18 mouse cellular contexts compared by ENCODE assay signal in genomic region chr19:50060448-50060847, GRCm38 (mm10).
"Had no signal": no experiment of that assay in that cellular context is flagged by ENCODE, and none has a peak within 500 bp of the region (broad histone marks: within the 10 kb centered on the region; RNA-seq: fewer than 3 reads in every experiment).

No protein-coding gene starts in this region.

- H3K27me3 ChIP-seq: limb, embryonic 13.5 days; liver, embryonic 12.5 days; liver, embryonic 15.5 days; lung, embryonic 15.5 days had no signal

- H3K4me3 ChIP-seq: layer of hippocampus, adult 2 months; limb, embryonic 10.5 days; limb, embryonic 13.5 days; liver, embryonic 12.5 days; liver, embryonic 15.5 days; lung, embryonic 15.5 days had no signal

- DNase-seq: kidney, adult 9 months; kidney, postnatal 14 days; layer of hippocampus, adult 9-11 months; liver; lung, adult 18-20 months; lung, postnatal 14 days; lung, postnatal 4 days; midbrain, embryonic 14.5 days; right cerebral cortex, postnatal 25 days; thymus, adult 18-20 months; thymus, postnatal 36 days had no signal

- H3K36me3 ChIP-seq: limb, embryonic 10.5 days; limb, embryonic 13.5 days; liver, embryonic 12.5 days; liver, embryonic 15.5 days; lung, embryonic 15.5 days had no signal

- H3K27ac ChIP-seq: layer of hippocampus, adult 2 months; limb, embryonic 10.5 days; limb, embryonic 13.5 days; liver, embryonic 12.5 days; liver, embryonic 15.5 days; lung, embryonic 15.5 days had no signal

- H3K9ac ChIP-seq: limb, embryonic 13.5 days; liver, embryonic 12.5 days; liver, embryonic 15.5 days; lung, embryonic 15.5 days had no signal

- ATAC-seq: liver, embryonic 12.5 days had no signal

- H3K9me3 ChIP-seq: limb, embryonic 10.5 days; limb, embryonic 13.5 days; liver, embryonic 15.5 days; lung, embryonic 15.5 days had no signal

- H3K4me2 ChIP-seq: limb, embryonic 13.5 days; liver, embryonic 12.5 days; liver, embryonic 15.5 days; lung, embryonic 15.5 days; midbrain, embryonic 11.5 days had no signal

- H3K4me1 ChIP-seq: limb, embryonic 10.5 days; limb, embryonic 13.5 days; liver, embryonic 12.5 days; liver, embryonic 15.5 days; lung, embryonic 15.5 days had no signal
